Mouse (Mus musculus) C2C12 (cell line): ENCODE data around the gene Apeh. TPM values are rescaled to one million over a fixed set of nuclear protein-coding genes. Genes with fewer than 3 reads are reported as not detected.

Source experiments
- H3K27me3 ChIP-seq: one replicate; pipeline ENCODE4 v1.6.1; 2011; ENCODE audit not compliant: control insufficient read depth, insufficient read depth, insufficient read length
- H3K36me3 ChIP-seq: one replicate; pipeline ENCODE4 v1.6.1; 2011; ENCODE audit not compliant: control insufficient read depth, insufficient read depth
- H3K4me3 ChIP-seq: one replicate; pipeline ENCODE4 v1.5.1; 2011; ENCODE audit warnings: mild to moderate bottlenecking, control low read depth; ENCODE audit not compliant: poor library complexity, insufficient read depth, severe bottlenecking
- H3K79me2 ChIP-seq: one replicate; pipeline ENCODE4 v1.6.1; 2011; ENCODE audit not compliant: control insufficient read depth, insufficient read depth
- H3K79me3 ChIP-seq: one replicate; pipeline ENCODE4 v1.6.1; 2011; ENCODE audit warnings: low read depth, control low read depth
- H3ac ChIP-seq: one replicate; pipeline ENCODE3; 2011; ENCODE audit warnings: low read depth; ENCODE audit not compliant: control insufficient read depth, insufficient read length
- CEBPB ChIP-seq: IDR thresholded peaks from one replicate; pipeline ENCODE4 v1.6.1; 2011; ENCODE audit warnings: low read depth, mild to moderate bottlenecking, control low read depth, moderate library complexity
- CTCF ChIP-seq: IDR thresholded peaks from one replicate; pipeline ENCODE4 v1.5.1; 2011; ENCODE audit not compliant: control insufficient read depth, insufficient read depth, insufficient read length
- FOSL1 ChIP-seq: IDR thresholded peaks from one replicate; pipeline ENCODE4 v1.8.0; 2011; ENCODE audit warnings: mild to moderate bottlenecking, low read length; ENCODE audit not compliant: poor library complexity, insufficient read depth, severe bottlenecking
- MAX ChIP-seq: IDR thresholded peaks from one replicate; pipeline ENCODE4 v1.6.1; 2011; ENCODE audit warnings: mild to moderate bottlenecking, control low read depth
- MYOD1 ChIP-seq: IDR thresholded peaks from one replicate; pipeline ENCODE4 v1.6.1; 2011; ENCODE audit warnings: low read depth; ENCODE audit not compliant: control insufficient read depth, insufficient read length
- MYOG ChIP-seq: IDR thresholded peaks from one replicate; pipeline ENCODE4 v1.6.1; 2011; ENCODE audit not compliant: control insufficient read depth, insufficient read length; ENCODE audit errors: extremely low read depth
- USF1 ChIP-seq: IDR thresholded peaks from one replicate; pipeline ENCODE4 v1.6.1; 2011; ENCODE audit warnings: low read depth, mild to moderate bottlenecking, control low read depth, moderate library complexity
- polyA plus RNA-seq: library from polyadenylated mRNA; unstranded; fragments of >200 nt; fragmentation: generic; extraction: Trizol; gene quantifications from one replicate; pipeline ENCODE4 v1.2.1, GENCODE M21; 2012; ENCODE audit warnings: missing spikeins

Apeh gene
- polyA plus RNA-seq, 1 experiment = 49.1 TPM

GRCm38 (mm10) chr9:108069007-108069406 lies 25.4 kb downstream of the Apeh start:
- H3K36me3 ChIP-seq = no peaks in the 10 kb centered on the region
- H3K27me3 ChIP-seq = no peaks in the 10 kb centered on the region
- no peak overlapping the region for H3K4me3 ChIP-seq
- H3K79me3 ChIP-seq = no peaks in the 10 kb centered on the region
- no peak for TF ChIP-seq CEBPB
- no peak for TF ChIP-seq MAX
- TF ChIP-seq USF1 = no peak
- no peak for TF ChIP-seq FOSL1
- TF ChIP-seq MYOD1 = no peak
- no peak for TF ChIP-seq MYOG
- TF ChIP-seq CTCF = no peak
- H3ac ChIP-seq = no peak overlapping the region
- H3K79me2 ChIP-seq = no peaks in the 10 kb centered on the region

- no peak overlapping the region for H3ac ChIP-seq
- H3K79me2 ChIP-seq = no peaks in the 10 kb centered on the region
- H3K4me3 ChIP-seq = no peak overlapping the region
- no peaks in the 10 kb centered on the region for H3K79me3 ChIP-seq
- no peaks in the 10 kb centered on the region for H3K36me3 ChIP-seq
- no peaks in the 10 kb centered on the region for H3K27me3 ChIP-seq
- TF ChIP-seq CTCF (peak; percentile 69), FOSL1 (no peak), USF1 (no peak)
These were observed 26.5 kb downstream of the Apeh start for GRCm38 (mm10) chr9:108067900-108068299.

GRCm38 (mm10) chr9:108067199-108067598 lies 27.2 kb downstream of the Apeh start:
- no peak overlapping the region for H3K4me3 ChIP-seq
- H3K36me3 ChIP-seq = no peaks in the 10 kb centered on the region
- no peak overlapping the region for H3ac ChIP-seq
- H3K79me2 ChIP-seq = no peaks in the 10 kb centered on the region
- H3K27me3 ChIP-seq = no peaks in the 10 kb centered on the region
- H3K79me3 ChIP-seq = no peaks in the 10 kb centered on the region
- TF ChIP-seq MYOD1 = no peak
- TF ChIP-seq FOSL1 = no peak
- no peak for TF ChIP-seq MYOG
- no peak for TF ChIP-seq MAX
- TF ChIP-seq CEBPB = no peak
- TF ChIP-seq CTCF = no peak
- TF ChIP-seq USF1 = no peak

DNA sequence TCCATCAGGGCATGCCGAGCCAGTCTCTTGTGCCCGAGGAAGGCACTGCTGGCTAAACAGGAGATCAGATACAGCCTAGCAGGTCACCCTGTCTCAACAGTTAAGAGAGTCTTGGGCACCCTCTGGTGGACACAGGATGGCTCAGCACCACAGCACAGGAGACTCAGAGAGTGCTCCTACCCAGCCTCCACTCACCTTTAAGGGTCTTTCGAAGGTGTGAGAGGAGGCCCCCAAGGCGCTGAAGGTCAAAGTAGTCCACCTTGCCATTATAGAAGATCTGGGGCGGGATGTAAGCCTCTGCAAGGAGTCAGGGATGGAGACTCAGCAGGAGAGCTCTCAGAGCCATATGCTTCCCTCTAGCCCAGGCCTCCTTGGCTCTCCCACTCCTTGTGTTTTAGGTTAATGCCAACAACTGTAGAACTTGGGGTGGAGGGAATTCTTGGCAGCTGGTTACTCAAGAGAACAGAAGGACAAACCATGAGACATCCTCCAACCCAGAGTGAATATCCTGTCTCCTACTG lies 28.9 kb downstream of the Apeh start:
- Histone ChIP-seq H3ac (no peak overlapping the region), H3K4me3 (no peak overlapping the region), H3K36me3 (no peaks in the 10 kb centered on the region), H3K79me2 (no peaks in the 10 kb centered on the region), H3K27me3 (no peaks in the 10 kb centered on the region), H3K79me3 (no peaks in the 10 kb centered on the region)
- TF ChIP-seq CTCF (peak; percentile 33), MAX (no peak)

DNA sequence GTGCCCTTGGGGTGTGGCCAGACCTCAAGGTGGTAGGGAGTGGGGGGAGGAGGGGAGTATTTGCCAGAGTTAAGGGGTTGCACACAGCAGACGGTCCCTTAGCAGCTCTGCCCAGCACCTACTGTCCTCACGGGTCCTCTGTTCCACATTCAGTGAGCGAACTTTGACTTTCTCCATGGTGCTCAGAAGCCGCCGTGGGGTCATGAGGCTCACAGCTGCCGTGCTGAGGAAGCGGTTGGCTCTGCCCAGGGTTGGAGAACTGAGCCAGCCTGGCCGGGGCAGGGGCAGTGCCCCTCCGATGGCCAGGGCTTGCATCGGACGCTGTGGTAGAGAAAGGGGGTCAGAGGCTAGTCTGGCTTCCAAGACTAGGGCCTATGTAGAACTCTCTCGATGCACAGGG lies 31.0 kb downstream of the Apeh start:
- Histone ChIP-seq H3K36me3 (no peaks in the 10 kb centered on the region), H3ac (no peak overlapping the region), H3K79me2 (no peaks in the 10 kb centered on the region), H3K79me3 (no peaks in the 10 kb centered on the region), H3K27me3 (no peaks in the 10 kb centered on the region), H3K4me3 (no peak overlapping the region)
- TF ChIP-seq USF1 = no peak
- TF ChIP-seq CEBPB = no peak
- TF ChIP-seq CTCF = no peak
- no peak for TF ChIP-seq MYOD1
- TF ChIP-seq MAX = no peak
- no peak for TF ChIP-seq FOSL1
- no peak for TF ChIP-seq MYOG

GRCm38 (mm10) chr9:108062142-108062541 lies 32.3 kb downstream of the Apeh start:
- H3K27me3 ChIP-seq = no peaks in the 10 kb centered on the region
- H3ac ChIP-seq = no peak overlapping the region
- no peaks in the 10 kb centered on the region for H3K36me3 ChIP-seq
- TF ChIP-seq MYOG (no peak), USF1 (no peak), CTCF (no peak), MYOD1 (no peak), CEBPB (no peak), MAX (no peak), FOSL1 (no peak)
- no peaks in the 10 kb centered on the region for H3K79me2 ChIP-seq
- no peaks in the 10 kb centered on the region for H3K79me3 ChIP-seq
- no peak overlapping the region for H3K4me3 ChIP-seq
